Mouse (Mus musculus): Measurements from ENCODE around the gene Rpl22. TPM values are rescaled to one million over a fixed set of nuclear protein-coding genes. Genes with fewer than 3 reads are reported as not detected.

Rpl22 gene
- total and polyA plus RNA-seq, 3 experiments: 1,792 to 1,885 TPM; not detected in 1

GRCm38 (mm10) chr4:152338419-152339292 is 13.1 kb downstream of the Rpl22 start, which contains the start of gene Chd5:
Gene Chd5 (plus strand): TSS chr4:152338651.
- Histone ChIP-seq H3K4me3 (ENCODE audit: control insufficient read depth in 1 of 2, insufficient read depth in 1 of 2, low read depth in 2 of 2, low read length in 2 of 2) (no peak within 1 kb of the TSS), H3K4me1 (ENCODE audit: control insufficient read depth in 1 of 2, insufficient read depth in 2 of 2, low read length in 2 of 2) (no peaks in the 10 kb centered on the region), H3K9ac (ENCODE audit: control insufficient read depth, low read depth, low read length, poor library complexity, severe bottlenecking) (no peak within 1 kb of the TSS)

GRCm38 (mm10) chr4:152339293-152339790 is 13.8 kb downstream of the Rpl22 start:
- no peaks in the 10 kb centered on the region for H3K27me3 ChIP-seq (ENCODE audit: control insufficient read depth in 1 of 2, insufficient read depth in 2 of 2, low read length in 2 of 2)
- no peaks in the 10 kb centered on the region for H3K79me2 ChIP-seq (ENCODE audit: control insufficient read depth, insufficient read depth, low read length, poor library complexity)
- no peak for DNase-seq (ENCODE audit: low read depth, low spot score)
- TF ChIP-seq HCFC1 (IDR thresholded peaks at IDR 0.05; ENCODE audit: low read depth, low read length) (no peak), MXI1 (IDR thresholded peaks at IDR 0.05; ENCODE audit: low read depth, low read length) (no peak), CHD1 (IDR thresholded peaks at IDR 0.05; ENCODE audit: low read depth, low read length) (no peak), ZC3H11A (IDR thresholded peaks at IDR 0.05; ENCODE audit: low read depth, low read length) (no peak), BHLHE40 (IDR thresholded peaks at IDR 0.05; ENCODE audit: borderline replicate concordance, low read depth, low read length) (no peak), RCOR1 (IDR thresholded peaks at IDR 0.05; ENCODE audit: low read depth, low read length) (no peak), GABPA (IDR thresholded peaks at IDR 0.05; ENCODE audit: low read depth, low read length) (no peak), SIN3A (IDR thresholded peaks at IDR 0.05; ENCODE audit: low read length) (no peak), RAD21 (IDR thresholded peaks at IDR 0.05; ENCODE audit: low read depth, low read length) (no peak)
- H3K4me3 ChIP-seq (ENCODE audit: control insufficient read depth in 1 of 2, insufficient read depth in 1 of 2, low read depth in 2 of 2, low read length in 2 of 2): no peak overlapping the region
- no peaks in the 10 kb centered on the region for H3K9me3 ChIP-seq (replicated peaks; ENCODE audit: insufficient read depth, low read length)
- no peaks in the 10 kb centered on the region for H3K36me3 ChIP-seq (ENCODE audit: control insufficient read depth in 1 of 2, insufficient read depth in 2 of 2, low read length in 2 of 2)
- no peak overlapping the region for H3K27ac ChIP-seq (ENCODE audit: control insufficient read depth, low read depth, low read length)
- H3K4me1 ChIP-seq (ENCODE audit: control insufficient read depth in 1 of 2, insufficient read depth in 2 of 2, low read length in 2 of 2): peaks cover 0 to 3% of the 10 kb centered on the region in 2 experiments; a peak in 1 of 4 replicates
- no peak overlapping the region for H3K9ac ChIP-seq (ENCODE audit: control insufficient read depth, low read depth, low read length, poor library complexity, severe bottlenecking)

More at GRCm38 (mm10) chr4:152338419-152339292, 13.1 kb downstream of the Rpl22 start, which contains the start of gene Chd5:
- Histone ChIP-seq H3K9me3 (replicated peaks; ENCODE audit: insufficient read depth, low read length) (no peaks in the 10 kb centered on the region), H3K79me2 (ENCODE audit: control insufficient read depth, insufficient read depth, low read length, poor library complexity) (no peaks in the 10 kb centered on the region), H3K27me3 (ENCODE audit: control insufficient read depth in 1 of 2, insufficient read depth in 2 of 2, low read length in 2 of 2) (no peaks in the 10 kb centered on the region), H3K27ac (ENCODE audit: control insufficient read depth, low read depth, low read length) (no peak within 1 kb of the TSS), H3K36me3 (ENCODE audit: control insufficient read depth in 1 of 2, insufficient read depth in 2 of 2, low read length in 2 of 2) (no peaks in the 10 kb centered on the region)
- DNase-seq (ENCODE audit: low read depth, low spot score): no peak
- no peak for TF ChIP-seq GABPA (IDR thresholded peaks at IDR 0.05; ENCODE audit: low read depth, low read length)
- TF ChIP-seq POLR2AphosphoS2 (IDR thresholded peaks at IDR 0.05; ENCODE audit: low read length): no peak
- TF ChIP-seq RCOR1 (IDR thresholded peaks at IDR 0.05; ENCODE audit: low read depth, low read length): no peak
- TF ChIP-seq MAX (IDR thresholded peaks at IDR 0.05; ENCODE audit: low read length): no peak
- TF ChIP-seq NRF1 (IDR thresholded peaks at IDR 0.05; ENCODE audit: insufficient read depth, low read depth, low read length, poor library complexity, severe bottlenecking): no peak
- no peak for TF ChIP-seq CHD2 (IDR thresholded peaks at IDR 0.05; ENCODE audit: low read length)
- TF ChIP-seq MXI1 (IDR thresholded peaks at IDR 0.05; ENCODE audit: low read depth, low read length): no peak
- TF ChIP-seq ZNF384 (IDR thresholded peaks at IDR 0.05; ENCODE audit: low read depth, low read length): no peak
- TF ChIP-seq POLR2AphosphoS5 (IDR thresholded peaks at IDR 0.05; ENCODE audit: borderline replicate concordance, low read depth, low read length): no peak
- no peak for TF ChIP-seq TBP (IDR thresholded peaks at IDR 0.05; ENCODE audit: low read depth, low read length)
- no peak for TF ChIP-seq MEF2A (IDR thresholded peaks at IDR 0.05; ENCODE audit: extremely low read depth, insufficient replicate concordance, low read depth, low read length, poor library complexity, severe bottlenecking)
- TF ChIP-seq CTCF (IDR thresholded peaks at IDR 0.05 in 2 of 3, conservative IDR thresholded peaks at IDR 0.05 in 1 of 3; ENCODE audit: control insufficient read depth in 1 of 3, insufficient read depth in 1 of 3, low read depth in 2 of 3, low read length in 3 of 3, poor library complexity in 1 of 3, severe bottlenecking in 1 of 3): no peak
- no peak for TF ChIP-seq TAL1 (IDR thresholded peaks at IDR 0.05; ENCODE audit: low read length)
- TF ChIP-seq ZC3H11A (IDR thresholded peaks at IDR 0.05; ENCODE audit: low read depth, low read length): no peak
- no peak for TF ChIP-seq MYC (IDR thresholded peaks at IDR 0.05; ENCODE audit: low read depth, low read length)
- no peak for TF ChIP-seq KAT2A (conservative IDR thresholded peaks at IDR 0.05; ENCODE audit: low read depth, low read length)
- TF ChIP-seq RAD21 (IDR thresholded peaks at IDR 0.05; ENCODE audit: low read depth, low read length): no peak
- no peak for TF ChIP-seq MAZ (IDR thresholded peaks at IDR 0.05; ENCODE audit: low read depth, low read length)
- no peak for TF ChIP-seq MYB (IDR thresholded peaks at IDR 0.05; ENCODE audit: low read depth, low read length)
- TF ChIP-seq BHLHE40 (IDR thresholded peaks at IDR 0.05; ENCODE audit: borderline replicate concordance, low read depth, low read length): no peak

All from MEL (cell line).